Mouse (Mus musculus): ENCODE results near the gene Slc19a2. TPM values are rescaled to one million over a fixed set of nuclear protein-coding genes. Genes with fewer than 3 reads are reported as not detected.

The Slc19a2 gene
- polyA plus RNA-seq, 1 experiment, result 6.2 TPM

- Histone ChIP-seq H3K36me3 (ENCODE audit: control insufficient read depth, insufficient read depth) (no peaks in the 10 kb centered on the region), H3K4me3 (peak overlapping the region; percentile 38), H3K27me3 (ENCODE audit: control insufficient read depth, insufficient read depth, insufficient read length) (no peaks in the 10 kb centered on the region), H3ac (ENCODE audit: control insufficient read depth, insufficient read length) (no peak overlapping the region), H3K4me2 (ENCODE audit: low read depth) (peak overlapping the region; percentile 78), H3K79me2 (ENCODE audit: control insufficient read depth, insufficient read depth) (peaks cover 39% of the 10 kb centered on the region)
- no peak for TF ChIP-seq MAX (IDR thresholded peaks at IDR 0.05; ENCODE audit: low read depth)
- TF ChIP-seq E2F4 (IDR thresholded peaks at IDR 0.05; ENCODE audit: insufficient read depth), result no peak
- no peak for TF ChIP-seq POLR2AphosphoS2 (IDR thresholded peaks at IDR 0.05; ENCODE audit: insufficient read length, low read depth)
- TF ChIP-seq MYOD1 (IDR thresholded peaks at IDR 0.05; ENCODE audit: control insufficient read depth in 1 of 3, insufficient read length in 2 of 3, low read depth in 2 of 3), result no peak
- TF ChIP-seq USF1 (IDR thresholded peaks at IDR 0.05; ENCODE audit: low read depth), result no peak
- TF ChIP-seq SRF (IDR thresholded peaks at IDR 0.05; ENCODE audit: control insufficient read depth, insufficient read length, low read depth), result no peak
- no peak for TF ChIP-seq POLR2A (IDR thresholded peaks at IDR 0.05; ENCODE audit: insufficient read length, low read depth)
- TF ChIP-seq TCF12 (IDR thresholded peaks at IDR 0.05; ENCODE audit: insufficient read depth, poor library complexity, severe bottlenecking), result no peak
Observed at GRCm38 (mm10) chr1:164250391-164251150, 1.7 kb downstream of the Slc19a2 start.

- no peaks in the 10 kb centered on the region for H3K36me3 ChIP-seq (ENCODE audit: control insufficient read depth, insufficient read depth)
- H3K27me3 ChIP-seq (ENCODE audit: control insufficient read depth, insufficient read depth, insufficient read length), result no peaks in the 10 kb centered on the region
- peaks cover 39% of the 10 kb centered on the region for H3K79me2 ChIP-seq (ENCODE audit: control insufficient read depth, insufficient read depth)
- peak overlapping the region; percentile 78 for H3K4me2 ChIP-seq (ENCODE audit: low read depth)
- TF ChIP-seq USF1 (IDR thresholded peaks at IDR 0.05; ENCODE audit: low read depth) (no peak), POLR2AphosphoS2 (IDR thresholded peaks at IDR 0.05; ENCODE audit: insufficient read length, low read depth) (no peak), E2F4 (IDR thresholded peaks at IDR 0.05; ENCODE audit: insufficient read depth) (no peak), MYOG (IDR thresholded peaks at IDR 0.05; ENCODE audit: control insufficient read depth in 1 of 3, insufficient read depth in 1 of 3, insufficient read length in 2 of 3, low read depth in 2 of 3) (no peak), POLR2A (IDR thresholded peaks at IDR 0.05; ENCODE audit: insufficient read length, low read depth) (no peak), SRF (IDR thresholded peaks at IDR 0.05; ENCODE audit: control insufficient read depth, insufficient read length, low read depth) (no peak), MYOD1 (IDR thresholded peaks at IDR 0.05; ENCODE audit: control insufficient read depth in 1 of 3, insufficient read length in 2 of 3, low read depth in 2 of 3) (no peak)
- no peak overlapping the region for H3ac ChIP-seq (ENCODE audit: control insufficient read depth, insufficient read length)
- H3K4me3 ChIP-seq, result no peak overlapping the region
Observed at GRCm38 (mm10) chr1:164251438-164251837, 2.6 kb downstream of the Slc19a2 start.

GRCm38 (mm10) chr1:164252551-164252950 lies 3.7 kb downstream of the Slc19a2 start:
- Histone ChIP-seq H3K36me3 (ENCODE audit: control insufficient read depth, insufficient read depth) (peaks cover 10% of the 10 kb centered on the region), H3ac (ENCODE audit: control insufficient read depth, insufficient read length) (no peak overlapping the region), H3K4me3 (no peak overlapping the region), H3K4me2 (ENCODE audit: low read depth) (no peak overlapping the region), H3K27me3 (ENCODE audit: control insufficient read depth, insufficient read depth, insufficient read length) (no peaks in the 10 kb centered on the region), H3K79me2 (ENCODE audit: control insufficient read depth, insufficient read depth) (peaks cover 39% of the 10 kb centered on the region)
- TF ChIP-seq TCF3 (IDR thresholded peaks at IDR 0.05; ENCODE audit: insufficient read length, low read depth), result no peak
- TF ChIP-seq MYOG (IDR thresholded peaks at IDR 0.05; ENCODE audit: control insufficient read depth in 1 of 3, insufficient read depth in 1 of 3, insufficient read length in 2 of 3, low read depth in 2 of 3), result no peak
- TF ChIP-seq SRF (IDR thresholded peaks at IDR 0.05; ENCODE audit: control insufficient read depth, insufficient read length, low read depth), result no peak
- no peak for TF ChIP-seq POLR2AphosphoS2 (IDR thresholded peaks at IDR 0.05; ENCODE audit: insufficient read length, low read depth)
- no peak for TF ChIP-seq REST (IDR thresholded peaks at IDR 0.05; ENCODE audit: insufficient read depth, insufficient read length)
- no peak for TF ChIP-seq MYOD1 (IDR thresholded peaks at IDR 0.05; ENCODE audit: control insufficient read depth in 1 of 3, insufficient read length in 2 of 3, low read depth in 2 of 3)

- Histone ChIP-seq H3K79me2 (ENCODE audit: control insufficient read depth, insufficient read depth) (peaks cover 36% of the 10 kb centered on the region), H3K36me3 (ENCODE audit: control insufficient read depth, insufficient read depth) (peaks cover 10% of the 10 kb centered on the region), H3K4me2 (ENCODE audit: low read depth) (no peak overlapping the region), H3K4me3 (no peak overlapping the region), H3K27me3 (ENCODE audit: control insufficient read depth, insufficient read depth, insufficient read length) (no peaks in the 10 kb centered on the region), H3ac (ENCODE audit: control insufficient read depth, insufficient read length) (no peak overlapping the region)
- TF ChIP-seq REST (IDR thresholded peaks at IDR 0.05; ENCODE audit: insufficient read depth, insufficient read length), result no peak
- no peak for TF ChIP-seq E2F4 (IDR thresholded peaks at IDR 0.05; ENCODE audit: insufficient read depth)
- no peak for TF ChIP-seq POLR2A (IDR thresholded peaks at IDR 0.05; ENCODE audit: insufficient read length, low read depth)
- no peak for TF ChIP-seq TCF3 (IDR thresholded peaks at IDR 0.05; ENCODE audit: insufficient read length, low read depth)
- no peak for TF ChIP-seq CEBPB (IDR thresholded peaks at IDR 0.05; ENCODE audit: insufficient read depth, poor library complexity, severe bottlenecking)
- TF ChIP-seq MAX (IDR thresholded peaks at IDR 0.05; ENCODE audit: low read depth), result no peak
- TF ChIP-seq MYOD1 (IDR thresholded peaks at IDR 0.05; ENCODE audit: control insufficient read depth in 1 of 3, insufficient read length in 2 of 3, low read depth in 2 of 3), result no peak
- no peak for TF ChIP-seq TCF12 (IDR thresholded peaks at IDR 0.05; ENCODE audit: insufficient read depth, poor library complexity, severe bottlenecking)
- no peak for TF ChIP-seq POLR2AphosphoS2 (IDR thresholded peaks at IDR 0.05; ENCODE audit: insufficient read length, low read depth)
- no peak for TF ChIP-seq SRF (IDR thresholded peaks at IDR 0.05; ENCODE audit: control insufficient read depth, insufficient read length, low read depth)
- no peak for TF ChIP-seq MYOG (IDR thresholded peaks at IDR 0.05; ENCODE audit: control insufficient read depth in 1 of 3, insufficient read depth in 1 of 3, insufficient read length in 2 of 3, low read depth in 2 of 3)
- no peak for TF ChIP-seq USF1 (IDR thresholded peaks at IDR 0.05; ENCODE audit: low read depth)
Observed at GRCm38 (mm10) chr1:164254836-164255235, 6.0 kb downstream of the Slc19a2 start.

All from myocyte (in vitro differentiated cells).